Mouse (Mus musculus) adrenal gland, postnatal 36 days (tissue): ENCODE measurements around the gene Ip6k2. TPM values are rescaled to one million over a fixed set of nuclear protein-coding genes. Genes with fewer than 3 reads are reported as not detected.

Source experiments
- DNase-seq, 2 experiments: peaks; one replicate each; pipeline ENCODE4 v3.0.0; 2021; ENCODE audit warnings: mixed read lengths in 1 of 2
- long read RNA-seq, 2 experiments: library from polyadenylated mRNA; stranded (forward); transcript quantifications; one replicate each; pipeline ENCODE4 v2.0.0; 2021; ENCODE audit warnings: borderline sequencing depth in 2 of 2
- total RNA-seq, 2 experiments: library from RNA; stranded (reverse); gene quantifications; 2 replicates each; pipeline ENCODE4 v1.2.3; 2021

Ip6k2 gene
- total RNA-seq: 10 to 100 TPM; 77.3 to 99.4 TPM
- long read RNA-seq, experiment 1, partial matches to known transcripts: 6 of 36 reads
- long read RNA-seq, experiment 1, other reads (novel, unspliced or antisense): 17 of 36 reads
- long read RNA-seq, experiment 2, transcript Ip6k2-207 (2 exons, 2,820 nt): major isoform, 6 of 22 reads
- long read RNA-seq, experiment 2, partial matches to known transcripts: 5 of 22 reads
- long read RNA-seq, experiment 2, other reads (novel, unspliced or antisense): 6 of 22 reads

- DNase-seq: peak; percentile 98 to 99
Observed at GRCm38 (mm10) chr9:108783548-108784463, at the start of gene Ip6k2. Ip6k2 (plus strand) TSS chr9:108783796.

DNA sequence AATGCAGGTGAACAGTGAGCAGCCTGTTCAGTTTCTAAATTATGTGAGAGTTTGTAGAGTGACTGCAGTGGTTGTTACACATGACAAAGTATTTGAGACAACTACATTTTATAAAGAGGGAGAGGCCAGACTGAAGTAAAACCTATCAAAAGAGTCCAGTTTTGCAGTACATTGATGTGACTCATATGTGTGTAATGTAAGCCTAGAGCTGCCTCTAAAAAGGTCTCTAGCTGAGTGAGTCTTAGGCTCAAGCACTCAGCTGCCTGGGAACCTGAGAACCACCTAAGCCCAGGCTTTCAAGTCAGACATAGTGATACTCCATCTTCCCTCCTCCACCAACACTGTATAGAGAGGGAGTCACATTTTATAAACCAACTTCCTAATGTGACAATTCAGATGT, 49.0 kb upstream of the Ip6k2 start:
- no peak for DNase-seq

- no peak for DNase-seq
Observed at GRCm38 (mm10) chr9:108739239-108739638, 44.4 kb upstream of the Ip6k2 start.

- no peak for DNase-seq
Observed at GRCm38 (mm10) chr9:108740062-108740461, 43.5 kb upstream of the Ip6k2 start.

DNA sequence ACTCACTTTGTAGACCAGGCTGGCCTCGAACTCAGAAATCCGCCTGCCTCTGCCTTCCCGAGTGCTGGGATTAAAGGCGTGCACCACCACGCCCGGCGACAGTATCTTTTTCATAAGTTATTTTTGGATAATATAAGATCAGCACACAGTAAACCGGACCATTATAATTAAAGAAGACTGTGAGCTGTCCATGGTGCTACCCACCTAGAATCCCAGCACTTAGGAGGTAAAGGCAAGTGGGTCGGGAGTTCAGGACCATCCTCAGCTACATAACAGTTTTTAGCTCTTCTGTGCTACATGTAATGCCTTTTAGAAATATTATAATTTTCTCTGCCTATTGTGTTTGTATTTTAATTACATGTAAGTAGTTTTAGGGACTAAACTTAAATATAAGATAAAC, 41.5 kb upstream of the Ip6k2 start:
- no peak for DNase-seq

DNA sequence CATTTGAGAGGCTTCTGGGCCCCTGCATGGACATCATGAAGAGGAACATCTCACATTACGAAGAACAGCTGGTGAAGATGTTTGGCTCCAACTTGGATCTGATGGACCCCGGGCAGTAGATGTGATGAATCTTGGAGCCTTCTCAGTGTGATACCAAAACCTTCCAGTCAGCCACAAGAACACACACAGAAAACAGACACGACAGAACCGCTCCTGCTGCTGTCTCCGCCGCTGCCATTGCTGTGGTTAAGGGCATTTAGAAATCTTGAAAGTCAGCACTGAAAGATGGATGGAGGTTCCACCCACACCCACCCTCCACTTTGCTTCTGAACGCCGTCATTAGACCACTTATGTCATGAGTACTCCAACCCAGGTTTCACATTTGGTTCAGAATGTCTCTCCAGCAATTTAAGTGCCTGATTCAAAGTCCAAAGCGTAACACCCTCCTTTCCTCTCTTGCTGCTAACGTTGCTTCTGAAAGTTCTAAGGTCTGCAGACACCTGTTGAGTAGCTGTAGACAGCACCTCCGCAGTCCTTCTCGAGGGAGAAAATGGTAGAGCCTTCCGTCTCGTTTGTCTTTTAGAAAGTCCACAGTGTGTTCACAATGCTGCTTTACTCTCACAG, 36.6 kb upstream of the Ip6k2 start:
- no peak for DNase-seq

DNA sequence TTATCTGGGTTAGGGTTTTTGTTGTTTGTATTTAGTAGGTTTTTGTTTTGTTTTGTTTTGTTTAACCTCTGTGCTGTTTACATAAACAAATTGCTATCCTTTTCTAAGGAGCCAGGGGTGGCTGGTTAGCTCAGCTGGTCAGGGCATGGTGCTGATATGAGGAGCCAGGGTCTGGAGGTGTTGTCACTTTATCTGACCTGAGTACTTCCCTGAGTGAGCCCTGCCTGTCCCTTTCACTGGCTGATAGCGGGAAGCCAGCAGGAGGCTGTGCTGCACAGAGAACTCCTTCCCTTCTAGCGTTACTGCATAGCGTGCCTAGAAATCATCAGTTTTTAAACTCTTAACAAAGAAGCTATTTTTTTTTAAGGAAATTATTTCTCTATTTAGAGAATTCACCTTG, 35.9 kb upstream of the Ip6k2 start:
- DNase-seq: no peak

DNA sequence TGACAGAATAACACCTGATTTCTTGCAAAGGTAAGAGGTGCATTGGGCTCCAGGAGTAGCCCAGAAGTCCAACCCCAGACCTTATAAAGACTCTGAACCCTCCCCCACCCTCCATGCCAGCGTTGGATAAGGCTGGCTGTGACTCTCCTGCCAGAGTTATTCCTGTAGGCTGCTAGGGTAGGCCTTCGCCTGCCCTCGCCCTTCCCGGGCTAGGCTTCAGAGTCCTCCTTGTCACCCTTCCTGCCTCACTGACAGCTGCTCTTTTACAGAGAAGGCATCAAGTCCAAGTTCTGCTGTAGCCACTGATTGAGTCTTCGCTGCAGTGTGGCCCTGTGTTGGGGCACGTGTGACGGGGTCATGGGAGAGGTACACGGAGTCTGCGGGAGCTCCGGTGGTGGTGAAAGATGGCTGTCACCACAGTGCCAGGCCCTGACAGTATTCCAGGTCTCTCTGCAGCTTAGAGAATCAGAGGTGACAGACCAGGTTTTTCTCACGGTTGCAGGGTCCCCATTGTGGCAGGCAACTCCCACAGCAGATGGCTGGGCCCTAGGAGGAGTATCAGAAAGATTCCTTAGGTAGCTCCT, 34.9 kb upstream of the Ip6k2 start:
- DNase-seq: no peak

DNA sequence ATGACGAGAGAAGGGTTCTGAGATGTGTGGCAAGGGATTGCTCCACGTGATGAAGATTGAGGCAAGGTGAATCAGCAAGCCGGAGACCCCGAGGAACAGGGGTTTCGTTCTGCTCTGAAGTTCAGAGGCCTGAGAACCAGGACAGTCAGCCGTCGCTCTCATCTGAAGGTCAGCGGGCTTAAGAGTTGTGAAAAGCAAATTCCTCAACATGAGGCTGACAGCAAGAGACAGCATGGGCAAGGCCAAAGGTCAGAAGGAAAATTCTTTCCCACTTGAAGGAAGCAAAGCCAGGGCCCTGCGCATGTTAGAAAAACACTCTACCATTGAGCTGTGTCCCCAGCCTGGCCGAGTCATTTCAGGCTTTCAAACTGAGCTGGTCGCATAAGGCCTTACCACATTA, 33.0 kb upstream of the Ip6k2 start:
- DNase-seq: no peak

DNA sequence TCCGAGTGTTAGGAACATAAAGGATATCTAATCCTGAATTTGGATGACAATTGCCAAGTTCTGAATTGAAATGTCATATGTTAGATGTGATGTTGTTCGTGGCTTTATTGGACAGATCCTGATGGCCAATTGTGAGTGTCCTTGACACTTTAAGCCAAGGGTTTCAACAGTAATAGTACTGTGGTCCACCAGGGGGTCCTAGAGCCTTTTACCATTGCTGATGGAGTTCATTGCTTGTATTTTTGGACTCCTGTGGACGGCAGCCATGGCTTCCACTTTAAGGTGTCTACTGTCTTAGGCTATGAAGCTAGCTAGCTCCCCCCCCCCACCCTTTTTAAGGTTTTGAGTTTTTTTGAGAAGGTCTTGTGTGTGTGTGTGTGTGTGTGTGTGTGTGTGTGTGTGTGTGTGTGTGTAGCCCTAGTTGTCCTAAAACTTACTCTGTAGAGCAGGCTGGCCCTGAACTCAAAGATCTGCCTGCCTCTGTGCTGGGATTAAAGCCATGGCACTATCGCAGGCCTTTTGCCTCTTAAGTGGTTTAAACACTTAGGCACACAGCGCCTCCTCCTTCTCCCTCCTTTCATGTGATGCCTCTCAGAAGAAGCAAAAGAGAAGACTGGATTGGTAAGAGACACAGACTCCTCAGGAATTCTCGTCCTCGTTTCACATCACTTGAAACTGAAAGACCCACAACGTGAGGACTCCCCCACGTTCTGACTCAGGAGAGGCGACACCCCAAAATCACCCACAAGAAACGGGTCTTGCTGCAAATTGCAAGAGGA, 31.3 kb upstream of the Ip6k2 start:
- no peak for DNase-seq

GRCm38 (mm10) chr9:108753326-108753725, 30.3 kb upstream of the Ip6k2 start:
- DNase-seq: peak; percentile 56 to 70

- DNase-seq: no peak
Observed at GRCm38 (mm10) chr9:108753976-108754375, 29.6 kb upstream of the Ip6k2 start.

DNA sequence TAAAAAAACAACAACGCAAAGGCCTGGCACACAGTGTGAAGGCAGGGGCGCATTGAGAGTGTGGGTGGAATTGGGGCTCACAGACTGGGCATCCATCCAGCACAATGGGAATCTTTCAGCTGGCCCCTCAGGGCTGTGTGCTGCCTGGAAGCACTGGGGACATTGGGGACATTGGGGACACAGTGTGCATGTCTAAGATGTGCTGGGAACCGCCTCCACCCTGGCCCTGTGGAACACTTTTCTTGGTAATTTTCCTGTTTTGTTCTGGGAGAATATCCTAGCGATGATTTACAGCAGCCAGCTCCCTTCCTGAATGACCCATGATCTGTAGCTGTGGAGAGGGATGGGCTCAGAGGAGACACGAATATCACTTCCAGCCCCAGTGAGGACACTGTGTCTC, 29.2 kb upstream of the Ip6k2 start:
- DNase-seq: no peak

GRCm38 (mm10) chr9:108757406-108757805, 26.2 kb upstream of the Ip6k2 start:
- no peak for DNase-seq

DNA sequence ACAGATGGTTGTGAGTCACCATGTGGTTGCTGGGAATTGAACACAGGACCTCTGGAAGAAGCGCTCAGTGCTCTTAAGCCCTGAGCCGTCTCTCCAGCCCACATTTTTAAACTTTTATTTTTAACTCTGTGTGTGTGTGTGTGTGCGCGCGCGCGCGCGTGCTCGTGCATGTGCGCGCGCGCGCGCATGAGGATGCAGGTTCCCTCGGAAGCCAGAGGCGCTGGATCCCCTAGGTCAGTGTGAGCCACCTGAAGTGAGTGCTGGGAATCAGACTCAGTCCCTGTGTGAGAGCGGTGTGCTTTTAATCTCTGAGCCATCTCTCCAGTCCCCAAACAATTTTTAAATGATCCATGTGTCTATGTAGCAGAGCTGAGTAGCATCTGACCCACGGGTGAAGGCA, 24.5 kb upstream of the Ip6k2 start:
- DNase-seq: no peak

DNA sequence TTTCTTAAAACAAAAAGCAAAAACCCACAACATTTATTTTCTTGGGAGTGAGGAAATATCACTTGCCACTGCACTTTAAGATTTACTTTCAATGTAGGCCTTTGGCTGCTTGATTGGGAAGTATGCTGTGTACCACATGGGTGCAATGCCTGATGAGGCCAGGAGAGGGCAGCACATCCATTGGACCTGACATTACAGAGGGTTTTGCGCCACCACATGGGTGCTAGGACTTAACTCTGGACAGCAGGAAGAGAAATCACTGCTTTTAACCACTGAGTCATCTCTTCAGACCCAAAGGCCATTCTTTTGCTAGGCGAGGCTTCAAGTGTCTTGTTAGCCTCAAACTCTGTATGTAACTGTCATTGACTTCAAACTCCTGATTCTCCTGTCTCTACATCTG, 23.8 kb upstream of the Ip6k2 start:
- DNase-seq: peak; percentile 56 to 72

DNA sequence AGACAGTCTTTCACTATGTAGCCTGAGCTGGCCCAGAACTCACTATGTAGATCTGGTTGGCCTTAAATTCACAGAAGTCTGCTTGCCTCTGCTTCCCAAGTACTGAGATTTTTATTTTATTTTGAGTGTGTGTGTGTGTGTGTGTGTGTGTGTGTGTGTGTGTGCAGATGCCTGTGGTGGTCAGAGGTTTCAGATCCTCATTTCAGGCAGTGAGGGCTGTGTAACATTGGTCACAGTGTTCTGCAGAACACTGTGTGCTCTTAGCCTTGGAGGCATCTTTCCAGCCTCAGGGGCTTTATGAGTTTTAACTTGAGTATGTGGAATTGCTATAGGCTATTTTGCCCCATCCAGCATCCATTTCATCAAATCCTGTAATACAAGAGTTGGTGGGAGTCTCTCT, 22.0 kb upstream of the Ip6k2 start:
- DNase-seq: no peak

- DNase-seq: no peak
Observed at GRCm38 (mm10) chr9:108764971-108765370, 18.6 kb upstream of the Ip6k2 start.

- no peak for DNase-seq
Observed at GRCm38 (mm10) chr9:108776614-108777013, 7.0 kb upstream of the Ip6k2 start.

DNA sequence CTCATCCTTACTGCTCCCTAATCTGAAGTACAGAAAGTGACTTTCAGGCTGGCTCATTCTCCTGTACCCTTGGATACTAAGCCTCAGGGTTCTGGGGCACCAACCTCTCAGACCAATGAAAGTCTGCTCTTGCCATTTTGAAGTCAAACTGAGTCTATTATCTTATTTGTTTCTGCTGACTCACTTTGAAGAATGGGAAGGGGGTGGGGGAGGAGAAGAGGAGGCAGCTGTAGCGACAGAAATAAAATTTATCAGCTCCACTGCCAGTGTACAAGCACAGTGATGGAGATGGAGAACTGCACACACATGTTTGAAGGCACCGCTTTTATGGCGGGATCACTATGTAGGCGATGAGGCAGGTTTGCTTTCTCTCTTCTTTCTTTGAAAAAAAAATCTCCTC, 6.3 kb upstream of the Ip6k2 start:
- no peak for DNase-seq

- no peak for DNase-seq
Observed at GRCm38 (mm10) chr9:108780959-108781358, 2.6 kb upstream of the Ip6k2 start.

GRCm38 (mm10) chr9:108781891-108782290, 1.7 kb upstream of the Ip6k2 start:
- no peak for DNase-seq
